Mouse (Mus musculus): ENCODE measurements around the gene 1700029J07Rik.
A peak's percentile ranks its signal among the peaks of the same experiment; 100 is the strongest.

The 1700029J07Rik gene

GRCm38 (mm10) chr8:45950622-45951021 is 24.4 kb downstream of the 1700029J07Rik start:
- ATAC-seq (ENCODE audit: low TSS enrichment), result no peak

- no peak for ATAC-seq (ENCODE audit: low TSS enrichment)
These were observed 28.8 kb downstream of the 1700029J07Rik start for GRCm38 (mm10) chr8:45946283-45946682.

- no peak for ATAC-seq (ENCODE audit: low TSS enrichment)
These were observed 38.1 kb downstream of the 1700029J07Rik start for GRCm38 (mm10) chr8:45936986-45937385.

GRCm38 (mm10) chr8:45934582-45935014 is 40.5 kb downstream of the 1700029J07Rik start, which contains the start of gene Ccdc110:
Gene Ccdc110, plus strand, starts transcription at chr8:45934619.
- ATAC-seq (ENCODE audit: low TSS enrichment), result peak; percentile 98

- no peak for ATAC-seq (ENCODE audit: low TSS enrichment)
These were observed 52.9 kb downstream of the 1700029J07Rik start for GRCm38 (mm10) chr8:45922116-45922515.

- ATAC-seq (ENCODE audit: low TSS enrichment), result no peak
These were observed 54.7 kb downstream of the 1700029J07Rik start for GRCm38 (mm10) chr8:45920392-45920791.

GRCm38 (mm10) chr8:45918891-45919290 is 56.2 kb downstream of the 1700029J07Rik start:
- ATAC-seq (ENCODE audit: low TSS enrichment), result peak; percentile 86

GRCm38 (mm10) chr8:45917040-45917679 is 57.9 kb downstream of the 1700029J07Rik start:
- peak; percentile 64 for ATAC-seq (ENCODE audit: low TSS enrichment)

GRCm38 (mm10) chr8:45916496-45916895 is 58.6 kb downstream of the 1700029J07Rik start:
- no peak for ATAC-seq (ENCODE audit: low TSS enrichment)

GRCm38 (mm10) chr8:45913707-45914106 is 61.3 kb downstream of the 1700029J07Rik start:
- no peak for ATAC-seq (ENCODE audit: low TSS enrichment)

- ATAC-seq (ENCODE audit: low TSS enrichment), result no peak
These were observed 68.8 kb downstream of the 1700029J07Rik start for GRCm38 (mm10) chr8:45906251-45906619.

GRCm38 (mm10) chr8:45905591-45906250 is 69.3 kb downstream of the 1700029J07Rik start:
- ATAC-seq (ENCODE audit: low TSS enrichment), result no peak

GRCm38 (mm10) chr8:45903659-45904058 is 71.4 kb downstream of the 1700029J07Rik start:
- no peak for ATAC-seq (ENCODE audit: low TSS enrichment)

Data from frontal cortex, adult (tissue).